In genomic region chr13:29014827-29015604, GRCm38 (mm10) we compare ENCODE assay signal across 13 mouse cellular contexts.
A peak's percentile ranks its signal among the peaks of the same experiment; 100 is the strongest.
DNase-seq lines count a peak whose midpoint lies in the region; ATAC-seq and TF ChIP-seq lines count a peak whose summit lies in the region.
"Had no signal": no experiment of that assay in that cellular context is flagged by ENCODE, and none has a peak within 500 bp of the region (broad histone marks: within the 10 kb centered on the region; RNA-seq: fewer than 3 reads in every experiment).

No protein-coding gene starts in this region.

- H3K36me3 ChIP-seq in kidney, postnatal 0 days (ENCODE audit: insufficient read depth, low read length), result no peaks in the 10 kb centered on the region
- no peaks in the 10 kb centered on the region for H3K36me3 ChIP-seq in hindbrain, embryonic 13.5 days
- H3K36me3 ChIP-seq in neural tube, embryonic 12.5 days, result no peaks in the 10 kb centered on the region

- H3K27me3 ChIP-seq in kidney, postnatal 0 days (ENCODE audit: insufficient read depth, low read length), result no peaks in the 10 kb centered on the region
- H3K27me3 ChIP-seq in hindbrain, embryonic 13.5 days, result no peaks in the 10 kb centered on the region
- H3K27me3 ChIP-seq in neural tube, embryonic 12.5 days (replicated peaks), result no peaks in the 10 kb centered on the region
- H3K27me3 ChIP-seq: CH12.LX had no signal

- no peak for ATAC-seq in kidney, postnatal 0 days (replicated peaks; ENCODE audit: low FRiP score, low read depth)
- ATAC-seq in hindbrain, embryonic 13.5 days (ENCODE audit: low FRiP score), result peak; percentile 83
- ATAC-seq in neural tube, embryonic 12.5 days (ENCODE audit: low FRiP score, low read depth), result peak; percentile 89
- no peak for ATAC-seq in megakaryocyte, adult 5-6 weeks (ENCODE audit: poor library complexity, severe bottlenecking)
- ATAC-seq: inflammation-experienced regulatory T-cells, adult 6 months had no signal

- no peak for DNase-seq in kidney, postnatal 0 days (ENCODE audit: low spot score)
- DNase-seq in kidney, adult 18-20 months, result no peak
- DNase-seq in cerebellum, postnatal 36 days, result peak; percentile 4 to 30
- DNase-seq in heart, postnatal 14 days, result no peak
- no peak for DNase-seq in heart, postnatal 36 days
- DNase-seq: adrenal gland, adult 8-10 months; thymus, postnatal 4 days had no signal

- no peak overlapping the region for H3K9ac ChIP-seq in kidney, postnatal 0 days (ENCODE audit: low read depth, low read length)
- H3K9ac ChIP-seq in hindbrain, embryonic 13.5 days, result peak overlapping the region; percentile 61
- no peak overlapping the region; the same call in 1 of the 2 replicates for H3K9ac ChIP-seq in neural tube, embryonic 12.5 days
- H3K9ac ChIP-seq: liver, embryonic 14.5 days had no signal

- no peaks in the 10 kb centered on the region for H3K4me1 ChIP-seq in kidney, postnatal 0 days (replicated peaks; ENCODE audit: insufficient read depth, low read length)
- peaks cover 45% of the 10 kb centered on the region for H3K4me1 ChIP-seq in hindbrain, embryonic 13.5 days (replicated peaks)
- peaks cover 23% of the 10 kb centered on the region; the same call in 1 of the 2 replicates for H3K4me1 ChIP-seq in neural tube, embryonic 12.5 days

- 24% methylated on average over 13 of the region's 13 CpGs for WGBS in kidney, postnatal 0 days
- 7% methylated on average over 13 of the region's 13 CpGs for WGBS in hindbrain, embryonic 13.5 days
- WGBS in neural tube, embryonic 12.5 days, result 14% methylated on average over 13 of the region's 13 CpGs

- no peaks in the 10 kb centered on the region for H3K9me3 ChIP-seq in kidney, postnatal 0 days (replicated peaks; ENCODE audit: low read length)
- H3K9me3 ChIP-seq in hindbrain, embryonic 13.5 days, result no peaks in the 10 kb centered on the region
- no peaks in the 10 kb centered on the region for H3K9me3 ChIP-seq in neural tube, embryonic 12.5 days

- H3K27ac ChIP-seq in kidney, postnatal 0 days, result no peak overlapping the region
- peak overlapping the region; percentile 94 for H3K27ac ChIP-seq in hindbrain, embryonic 13.5 days
- H3K27ac ChIP-seq in neural tube, embryonic 12.5 days, result peak overlapping the region; percentile 61
- H3K27ac ChIP-seq: liver, embryonic 14.5 days had no signal

- TF ChIP-seq CTCF in kidney, postnatal 0 days (IDR thresholded peaks at IDR 0.05; ENCODE audit: low read depth), result no peak

- peak overlapping the region; percentile 21; the same call in 1 of the 2 replicates for H3K4me2 ChIP-seq in kidney, postnatal 0 days (ENCODE audit: low read length)
- H3K4me2 ChIP-seq in hindbrain, embryonic 13.5 days, result peak overlapping the region; percentile 47
- peak overlapping the region; percentile 53 for H3K4me2 ChIP-seq in neural tube, embryonic 12.5 days (replicated peaks)

- intact Hi-C loops in heart, postnatal 14 days (cut with DNase I), result no loop called here
- intact Hi-C loops in heart, postnatal 36 days (cut with DNase I), result no loop called here

- H3K4me3 ChIP-seq in kidney, postnatal 0 days (replicated peaks; ENCODE audit: low read depth, low read length), result no peak overlapping the region
- peak overlapping the region; percentile 29 for H3K4me3 ChIP-seq in hindbrain, embryonic 13.5 days
- H3K4me3 ChIP-seq in neural tube, embryonic 12.5 days, result no peak overlapping the region

Comparison
In these comparisons a context has a peak if more than half of its experiments do, and no peak if none do; other contexts are left out.
1. ATAC-seq: peak in hindbrain, embryonic 13.5 days (single experiment) and neural tube, embryonic 12.5 days (single experiment); none in kidney, postnatal 0 days (single experiment) and megakaryocyte, adult 5-6 weeks (single experiment).
2. DNase-seq: peak in cerebellum, postnatal 36 days (2 of 2); none in kidney, postnatal 0 days (single experiment), kidney, adult 18-20 months (single experiment), heart, postnatal 14 days (0 of 2) and heart, postnatal 36 days (0 of 2).
3. Peak in every context shown above with its lines, with median percentiles within 50 percentile points of each other: H3K4me2 ChIP-seq.